Mouse (Mus musculus) adrenal gland, adult 18-20 months (tissue): ENCODE results near the gene Iqgap1. TPM values are rescaled to one million over a fixed set of nuclear protein-coding genes. Genes with fewer than 3 reads are reported as not detected.
A peak's percentile ranks its signal among the peaks of the same experiment; 100 is the strongest.

Experiments
- DNase-seq, 2 experiments: peaks; one replicate each; pipeline ENCODE4 v3.0.0; 2021 to 2022; ENCODE audit warnings: low spot score in 2 of 2
- total RNA-seq, 2 experiments: library from RNA; stranded (reverse); gene quantifications; 1 replicate in 1 of 2; 2 replicates in 1 of 2; pipeline ENCODE4 v1.2.3; 2021

Gene Iqgap1
- total RNA-seq, 2 experiments from 2014 or later: 73.6 to 79.1 TPM

GRCm38 (mm10) chr7:80721041-80721440 is 104.7 kb downstream of the Iqgap1 start:
- DNase-seq: no peak

GRCm38 (mm10) chr7:80719582-80719981 is 106.2 kb downstream of the Iqgap1 start:
- no peak for DNase-seq

GRCm38 (mm10) chr7:80719038-80719437 is 106.7 kb downstream of the Iqgap1 start:
- DNase-seq: no peak

- no peak for DNase-seq
These were observed 107.3 kb downstream of the Iqgap1 start for GRCm38 (mm10) chr7:80718471-80718870.

GRCm38 (mm10) chr7:80716758-80717157 is 109.0 kb downstream of the Iqgap1 start:
- no peak for DNase-seq

GRCm38 (mm10) chr7:80715306-80715705 is 110.5 kb downstream of the Iqgap1 start:
- no peak for DNase-seq

GRCm38 (mm10) chr7:80711496-80711895 is 114.3 kb downstream of the Iqgap1 start:
- DNase-seq: no peak

- DNase-seq: no peak
These were observed 115.4 kb downstream of the Iqgap1 start for GRCm38 (mm10) chr7:80710333-80710732.

- no peak for DNase-seq
These were observed 121.7 kb downstream of the Iqgap1 start for GRCm38 (mm10) chr7:80704066-80704465.

- no peak for DNase-seq
These were observed 123.3 kb downstream of the Iqgap1 start for GRCm38 (mm10) chr7:80702510-80702909.

- no peak for DNase-seq
These were observed 126.1 kb downstream of the Iqgap1 start for GRCm38 (mm10) chr7:80699709-80700108.

GRCm38 (mm10) chr7:80698940-80699339 is 126.8 kb downstream of the Iqgap1 start:
- no peak for DNase-seq

- no peak for DNase-seq
These were observed 127.9 kb downstream of the Iqgap1 start for GRCm38 (mm10) chr7:80697859-80698258.

GRCm38 (mm10) chr7:80696903-80697302 is 128.9 kb downstream of the Iqgap1 start:
- no peak for DNase-seq

- DNase-seq: no peak
These were observed 129.4 kb downstream of the Iqgap1 start for GRCm38 (mm10) chr7:80696334-80696733.

GRCm38 (mm10) chr7:80692472-80692871 is 133.3 kb downstream of the Iqgap1 start:
- DNase-seq: no peak

- no peak for DNase-seq
These were observed 134.6 kb downstream of the Iqgap1 start for GRCm38 (mm10) chr7:80691131-80691530.

- DNase-seq: peak; percentile 30 to 48
These were observed 136.6 kb downstream of the Iqgap1 start for GRCm38 (mm10) chr7:80689221-80689591.

GRCm38 (mm10) chr7:80688556-80689220 is 137.1 kb downstream of the Iqgap1 start, which contains the start of gene Crtc3:
Gene Crtc3, minus strand, starts transcription at chr7:80688877.
- DNase-seq: peak; percentile 75 to 78

GRCm38 (mm10) chr7:80687721-80688555 is 137.8 kb downstream of the Iqgap1 start:
- peak; percentile 65 for DNase-seq

GRCm38 (mm10) chr7:80685639-80686038 is 140.1 kb downstream of the Iqgap1 start:
- no peak for DNase-seq

- no peak for DNase-seq
These were observed 143.1 kb downstream of the Iqgap1 start for GRCm38 (mm10) chr7:80682630-80683029.
